Mouse (Mus musculus) cerebellum, adult 18-20 months (tissue): ENCODE data around the gene Ubc.
"Not testable (repeated sequence)": the region's sequence is repeated elsewhere in the genome, so short reads cannot be mapped to it uniquely, and the experiment has no call there.

Experiments
- DNase-seq, 2 experiments: peaks; one replicate each; pipeline ENCODE4 v3.0.0; 2021

The Ubc gene

DNA sequence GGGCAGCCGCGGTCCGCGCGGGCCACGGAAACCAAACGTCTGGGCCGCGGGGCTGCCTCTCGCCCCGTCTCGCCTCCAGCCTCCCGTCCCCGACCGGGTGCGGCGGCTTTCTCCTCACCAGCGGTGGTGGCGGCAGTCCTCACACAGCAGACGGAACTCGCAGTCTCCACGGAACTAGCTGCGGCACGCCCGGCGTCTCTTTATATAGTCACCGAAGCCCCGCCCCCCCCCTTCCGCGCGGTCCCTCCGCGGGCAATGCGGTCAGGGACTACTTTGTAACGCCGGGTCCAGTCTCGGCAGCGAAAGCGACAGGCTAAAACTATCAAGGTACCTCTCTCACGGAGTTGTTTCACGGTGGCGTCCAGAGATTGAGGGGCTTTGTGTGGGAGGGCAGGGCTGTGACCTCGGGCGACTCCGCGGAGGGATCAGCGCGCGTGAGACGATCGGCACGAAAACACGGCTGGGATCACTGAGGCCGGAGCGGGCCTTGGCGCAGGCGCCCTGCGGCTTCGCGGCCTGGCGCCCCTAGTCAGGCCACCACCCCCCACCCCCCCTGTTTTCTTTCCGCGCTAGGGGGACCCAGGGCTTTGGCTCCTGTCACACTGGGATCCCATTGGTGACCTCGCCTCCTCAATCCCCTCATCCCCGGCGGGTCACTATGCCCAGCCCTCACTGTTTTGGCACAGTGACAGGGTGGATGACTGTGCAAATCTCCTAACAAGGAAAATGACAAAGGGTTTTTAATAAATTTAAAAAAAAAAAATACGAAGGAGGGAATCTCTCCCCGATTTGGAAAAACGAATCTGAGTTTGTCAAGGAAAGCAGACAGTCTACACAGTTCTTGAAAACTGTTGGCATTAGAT lies at the start of gene Ubc:
Ubc (minus strand) TSS at position 624 of the 863 bp plus-strand sequence.
- peak; percentile 85 to 87 for DNase-seq

DNA sequence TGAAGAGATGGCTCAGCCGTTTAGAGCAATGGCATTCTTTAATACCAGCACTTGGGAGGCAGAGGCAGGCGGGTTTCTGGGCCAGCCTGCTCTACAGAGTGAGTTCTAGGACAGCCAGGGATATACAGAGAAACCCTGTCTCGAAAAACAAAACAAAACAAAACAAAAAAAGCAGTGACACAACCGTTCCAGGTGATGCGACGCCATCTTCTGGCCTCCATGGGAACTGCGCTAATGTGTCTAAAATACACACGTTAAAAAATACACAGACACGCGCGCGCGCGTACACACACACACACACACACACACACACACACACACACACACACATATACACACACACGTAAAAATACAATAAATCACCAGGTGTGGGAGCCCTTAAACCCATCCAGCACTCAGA lies 44.3 kb upstream of the Ubc start:
- DNase-seq, result peak in 1 of 2 experiments; percentile 42

DNA sequence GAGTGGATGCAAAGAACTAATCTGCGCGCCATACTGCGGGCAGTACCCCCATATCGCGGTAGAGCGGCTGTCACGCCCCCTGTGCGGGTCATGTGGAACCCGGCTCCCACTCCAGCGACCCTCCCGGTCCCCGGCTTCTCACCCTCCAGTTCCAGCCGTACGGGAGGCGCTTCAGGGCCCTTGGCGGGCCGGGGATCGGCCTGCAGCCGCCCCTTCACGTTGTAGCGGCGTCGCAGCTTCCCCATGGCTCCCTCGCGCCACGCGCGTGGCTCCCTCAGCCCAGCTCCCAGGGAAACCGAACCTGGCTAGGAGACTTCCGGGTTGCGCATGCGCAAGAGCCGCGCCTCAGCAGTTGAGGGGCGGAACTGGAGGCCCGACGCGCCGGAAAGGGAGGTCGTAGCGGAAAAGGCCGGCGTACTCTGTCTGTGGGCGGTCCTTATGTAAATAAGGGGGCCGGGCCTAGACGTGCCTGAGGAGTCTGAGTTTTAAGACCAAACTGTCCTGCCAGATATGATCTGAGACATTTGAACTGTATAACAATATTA lies 43.9 kb upstream of the Ubc start, which contains the start of gene Dhx37:
Dhx37 (minus strand) TSS at position 329 of the 545 bp plus-strand sequence.
- peak; percentile 94 to 96 for DNase-seq

DNA sequence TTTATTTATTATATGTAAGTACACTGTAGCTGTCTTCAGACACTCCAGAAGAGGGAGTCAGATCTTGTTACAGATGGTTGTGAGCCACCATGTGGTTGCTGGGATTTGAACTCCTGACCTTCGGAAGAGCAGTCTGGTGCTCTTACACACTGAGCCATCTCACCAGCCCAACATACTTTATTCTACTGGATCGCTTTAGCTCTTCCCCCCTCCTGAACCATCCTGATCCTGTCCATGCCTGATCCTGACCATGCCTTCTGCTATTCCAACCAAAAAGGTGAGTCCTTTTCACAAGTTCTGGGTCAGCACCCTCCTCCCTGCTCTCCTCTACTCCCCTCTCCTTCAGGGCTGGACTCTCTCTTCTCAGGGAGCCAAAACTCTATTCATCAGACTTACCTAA lies 42.3 kb upstream of the Ubc start:
- DNase-seq, result not testable (repeated sequence)

DNA sequence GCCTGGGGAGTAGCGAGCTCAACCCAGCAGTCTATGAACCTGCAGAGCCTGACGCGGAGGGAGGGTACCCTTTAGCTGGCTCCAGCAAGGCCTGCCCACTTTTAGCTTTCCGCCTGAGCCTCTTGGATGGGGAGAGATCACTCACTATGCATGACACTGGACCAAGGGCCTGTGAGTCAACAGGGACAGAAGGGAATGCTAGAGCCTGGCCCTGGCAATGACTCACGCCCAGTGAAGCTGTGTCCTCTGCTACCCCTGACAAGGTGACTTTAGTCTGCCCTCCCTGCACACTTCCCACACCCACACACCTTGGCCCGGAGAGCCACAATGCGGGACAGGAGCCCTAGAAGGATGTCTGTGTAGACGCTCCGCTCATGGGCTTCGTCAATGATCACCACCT lies 36.3 kb upstream of the Ubc start:
- no peak for DNase-seq

DNA sequence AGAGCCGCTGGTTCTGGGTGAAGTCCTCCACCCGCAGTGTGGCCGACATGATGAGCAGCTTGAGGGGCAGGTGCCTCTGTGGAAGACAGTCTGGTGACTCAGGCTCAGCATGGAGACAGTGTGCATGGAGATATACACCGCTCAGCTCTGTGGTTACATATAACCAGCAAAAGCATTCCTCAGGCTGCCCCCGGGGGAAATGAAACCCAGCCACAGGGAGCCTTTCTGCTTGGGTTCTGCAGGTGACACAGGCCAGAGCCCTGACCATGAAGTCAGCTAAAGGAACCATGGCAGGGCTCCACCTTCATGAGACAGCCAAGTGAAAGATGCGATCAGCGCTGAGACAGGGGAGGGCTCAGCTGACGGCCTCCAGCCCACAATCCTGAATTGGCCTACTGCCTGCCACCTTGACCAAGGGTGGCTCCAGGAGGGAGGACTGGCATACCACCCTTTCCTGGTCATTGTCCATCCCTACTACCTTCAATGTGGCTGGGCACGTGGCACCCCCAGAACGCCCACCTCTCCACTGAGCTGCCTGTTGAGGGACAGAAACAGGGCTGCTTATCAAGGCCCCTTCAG lies 35.8 kb upstream of the Ubc start:
- DNase-seq, result no peak

DNA sequence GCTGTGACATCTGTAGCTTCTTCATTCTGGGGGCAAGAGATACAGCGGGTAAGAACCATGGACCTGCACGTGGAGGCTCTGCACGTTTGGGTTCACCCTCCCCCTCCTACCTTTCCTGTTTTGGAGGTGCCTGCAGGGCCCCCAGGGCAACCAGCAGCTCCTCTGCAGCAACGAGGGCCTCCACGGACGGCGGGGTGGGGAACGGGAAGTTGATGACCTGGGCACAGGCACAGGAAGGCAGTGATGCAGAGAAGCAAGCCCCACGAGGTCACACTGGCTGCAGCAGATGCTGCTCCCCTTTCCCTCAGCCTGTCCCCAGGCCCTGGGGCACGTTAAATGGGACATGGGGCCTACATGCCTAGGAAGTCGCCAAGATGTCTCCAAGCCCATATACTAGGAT lies 29.1 kb upstream of the Ubc start:
- DNase-seq, result no peak

DNA sequence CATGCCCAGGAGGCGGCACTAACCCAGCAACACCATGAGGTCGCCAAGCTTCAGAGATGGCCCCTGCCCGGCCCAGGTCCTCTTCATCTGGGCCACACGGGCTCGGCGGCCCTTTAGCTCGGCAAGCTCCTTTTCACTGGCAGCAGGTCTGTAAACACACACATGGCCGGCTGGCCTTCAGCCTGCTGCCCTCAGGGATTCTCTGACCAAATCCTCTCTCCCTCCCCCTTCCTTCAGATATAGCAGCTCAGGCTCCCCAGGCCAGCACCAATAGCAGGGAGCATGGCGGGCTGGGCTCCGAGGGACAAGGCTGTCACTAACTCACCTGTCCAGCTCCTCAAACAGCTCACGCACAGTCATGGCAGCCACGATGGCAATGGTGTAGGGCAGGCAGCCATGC lies 28.6 kb upstream of the Ubc start:
- peak; percentile 61 to 67 for DNase-seq

DNA sequence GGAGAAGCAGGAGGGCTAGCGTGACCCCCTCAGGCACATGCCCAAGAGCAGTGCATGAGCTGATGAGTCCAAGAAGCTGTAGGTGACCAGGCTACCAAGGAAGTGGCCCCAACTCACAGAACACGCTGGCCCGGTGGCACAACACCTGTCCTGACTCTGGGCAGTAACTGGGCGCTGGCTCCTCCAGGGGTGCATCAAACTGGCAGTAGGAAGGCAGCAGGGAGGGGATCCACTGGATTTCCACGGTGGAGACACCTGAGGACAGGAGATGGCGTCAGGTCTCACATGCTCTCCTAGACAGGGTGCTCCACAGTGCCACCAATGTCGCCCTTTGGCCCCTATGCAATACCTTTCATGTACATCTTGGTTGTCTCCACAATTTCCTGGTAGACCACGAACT lies 26.2 kb upstream of the Ubc start:
- DNase-seq, result no peak

DNA sequence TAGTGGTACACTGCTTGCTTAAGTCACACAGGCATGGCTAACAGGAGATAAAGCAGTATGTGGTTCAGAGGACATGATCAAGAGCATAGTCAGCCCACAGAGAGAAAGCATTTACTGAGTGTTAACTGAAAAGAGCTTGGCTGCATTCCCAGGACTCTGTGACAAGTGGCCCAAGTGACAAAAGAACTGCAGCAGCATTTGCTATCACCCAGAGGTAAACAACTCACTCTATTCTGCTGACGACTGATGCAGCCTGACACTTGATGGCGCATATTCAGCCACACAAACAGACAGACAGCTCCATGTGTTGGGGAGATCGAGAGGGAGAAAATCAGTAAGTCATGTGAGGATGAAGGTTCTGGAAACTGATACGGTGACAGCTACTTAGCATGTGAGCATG lies 23.8 kb upstream of the Ubc start:
- no peak for DNase-seq

DNA sequence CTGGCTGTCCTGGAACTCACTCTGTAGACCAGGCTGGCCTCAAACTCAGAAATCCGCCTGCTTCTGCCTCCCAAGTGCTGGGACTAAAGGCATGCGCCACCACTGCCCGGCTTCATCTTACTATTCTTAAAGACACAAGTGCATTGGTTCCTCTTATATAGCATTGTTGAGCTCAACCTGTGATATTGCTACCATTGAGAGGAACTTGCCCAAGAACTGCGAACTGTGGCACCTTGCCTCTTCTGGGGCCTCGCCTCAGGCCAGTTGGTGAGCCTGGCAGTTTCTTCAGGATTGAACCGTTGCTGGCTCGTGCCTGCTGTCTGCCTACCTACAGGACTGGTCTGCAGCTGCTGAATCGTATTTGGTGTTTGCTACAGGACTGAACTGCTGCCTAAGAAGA lies 22.5 kb upstream of the Ubc start:
- DNase-seq, result not testable (repeated sequence)

DNA sequence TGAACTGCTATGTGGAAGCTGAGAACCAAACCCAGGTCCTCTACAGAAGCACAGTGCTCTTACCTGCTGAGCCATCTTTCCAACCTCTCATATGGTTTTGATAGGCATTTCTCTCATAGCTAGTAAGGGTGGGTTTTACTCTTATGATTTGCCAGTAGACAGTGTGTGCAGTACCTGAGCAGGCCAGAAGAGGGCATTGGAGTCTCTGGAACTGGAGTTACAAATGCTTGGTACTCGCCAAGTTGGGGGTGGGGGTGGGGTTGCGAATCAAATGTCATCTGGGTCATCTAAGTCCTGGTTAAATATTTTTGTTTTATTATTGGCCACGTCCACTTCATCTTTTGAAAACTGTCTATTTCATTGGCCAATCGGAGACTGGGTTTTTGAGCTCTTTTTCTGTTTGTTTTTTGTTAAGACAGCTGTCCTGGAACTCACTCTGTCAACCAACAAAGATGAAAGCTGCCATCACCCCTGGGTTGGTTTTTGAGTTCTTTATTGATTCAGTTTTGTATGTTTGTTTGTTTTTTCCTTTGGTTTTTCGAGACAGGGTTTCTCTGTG lies 22.0 kb upstream of the Ubc start:
- peak; percentile 54 to 57 for DNase-seq

DNA sequence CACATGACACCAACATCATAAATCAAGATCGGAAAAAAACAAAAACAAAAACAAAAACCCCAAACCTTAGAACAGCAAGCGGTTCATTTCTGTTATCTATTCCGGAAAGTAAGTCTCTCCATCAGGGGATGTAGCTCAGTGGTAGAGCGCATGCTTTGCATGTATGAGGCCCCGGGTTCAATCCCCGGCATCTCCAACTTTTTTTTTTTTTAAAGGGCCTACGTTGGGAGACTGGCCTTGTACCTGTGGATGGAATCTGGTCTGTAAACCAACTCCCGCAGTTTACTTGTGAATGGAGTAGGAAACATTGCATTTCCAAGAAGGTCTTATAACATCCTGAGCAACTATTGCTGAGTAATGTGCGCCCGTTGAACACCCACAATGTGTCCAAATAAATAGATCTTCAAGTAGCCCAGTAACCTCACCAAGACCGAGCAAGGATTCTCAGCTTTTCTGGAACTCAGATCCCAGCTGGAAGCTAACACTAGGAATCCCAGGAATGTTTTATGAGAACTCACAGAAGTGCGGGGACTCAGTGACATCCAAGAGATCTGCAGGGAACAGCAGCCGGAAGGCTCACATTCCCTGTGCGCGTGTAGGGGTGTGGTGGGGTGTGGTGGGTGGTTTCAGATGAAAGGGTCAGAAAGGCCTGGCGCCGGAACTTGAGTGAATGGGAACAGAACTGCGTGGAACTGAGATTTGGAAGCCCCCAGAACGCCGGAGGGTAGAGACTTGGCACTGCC lies 19.5 kb upstream of the Ubc start:
- no peak for DNase-seq

DNA sequence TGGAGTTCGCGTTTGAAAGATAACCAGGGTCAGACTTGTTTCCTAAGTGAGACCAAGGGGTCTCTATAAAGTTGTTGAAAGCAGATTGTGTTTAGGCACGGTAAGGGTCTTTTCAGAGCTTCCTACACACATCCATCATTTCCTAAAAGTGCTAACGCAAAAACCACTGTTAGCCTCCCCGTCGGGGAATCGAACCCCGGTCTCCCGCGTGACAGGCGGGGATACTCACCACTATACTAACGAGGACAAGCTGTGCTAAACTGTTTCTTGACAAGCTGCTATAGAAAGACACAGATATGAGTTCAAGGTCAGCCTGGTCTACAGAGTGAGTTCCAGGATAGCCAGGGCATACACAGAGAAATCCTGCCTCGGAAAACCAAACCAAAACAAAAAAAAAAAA lies 18.8 kb upstream of the Ubc start:
- peak in 1 of 2 experiments; percentile 70 for DNase-seq

DNA sequence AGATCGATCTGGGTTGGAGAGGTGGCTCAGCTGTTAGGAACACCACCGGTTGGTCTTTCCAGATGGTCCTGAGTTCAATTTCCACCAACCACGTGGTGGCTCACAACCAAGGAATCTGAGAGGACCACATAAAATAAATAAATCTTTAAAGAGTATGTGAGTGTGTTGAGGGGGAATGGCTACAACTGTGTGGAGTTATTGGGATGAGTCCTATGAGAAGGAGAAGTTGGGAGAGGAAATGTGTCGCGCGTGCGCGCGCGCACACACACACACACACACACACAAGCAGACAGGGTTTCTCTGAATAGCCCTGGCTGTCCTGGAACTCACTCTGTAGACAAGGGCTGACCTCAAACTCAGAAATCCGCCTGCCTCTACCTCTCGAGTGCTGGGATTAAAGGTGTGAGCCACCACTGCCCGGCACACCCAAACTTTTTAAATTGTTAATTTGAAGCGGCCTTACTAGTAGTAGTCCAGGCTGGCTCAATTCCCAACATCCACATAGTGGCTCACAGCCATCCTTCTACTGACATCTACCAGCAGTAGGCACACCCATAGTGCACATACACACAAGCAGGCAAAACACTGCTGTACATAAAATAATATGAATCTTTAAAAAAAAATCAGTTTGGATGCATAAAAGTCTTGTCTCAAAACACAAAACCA lies 18.0 kb upstream of the Ubc start:
- DNase-seq, result peak in 1 of 2 experiments; percentile 19

DNA sequence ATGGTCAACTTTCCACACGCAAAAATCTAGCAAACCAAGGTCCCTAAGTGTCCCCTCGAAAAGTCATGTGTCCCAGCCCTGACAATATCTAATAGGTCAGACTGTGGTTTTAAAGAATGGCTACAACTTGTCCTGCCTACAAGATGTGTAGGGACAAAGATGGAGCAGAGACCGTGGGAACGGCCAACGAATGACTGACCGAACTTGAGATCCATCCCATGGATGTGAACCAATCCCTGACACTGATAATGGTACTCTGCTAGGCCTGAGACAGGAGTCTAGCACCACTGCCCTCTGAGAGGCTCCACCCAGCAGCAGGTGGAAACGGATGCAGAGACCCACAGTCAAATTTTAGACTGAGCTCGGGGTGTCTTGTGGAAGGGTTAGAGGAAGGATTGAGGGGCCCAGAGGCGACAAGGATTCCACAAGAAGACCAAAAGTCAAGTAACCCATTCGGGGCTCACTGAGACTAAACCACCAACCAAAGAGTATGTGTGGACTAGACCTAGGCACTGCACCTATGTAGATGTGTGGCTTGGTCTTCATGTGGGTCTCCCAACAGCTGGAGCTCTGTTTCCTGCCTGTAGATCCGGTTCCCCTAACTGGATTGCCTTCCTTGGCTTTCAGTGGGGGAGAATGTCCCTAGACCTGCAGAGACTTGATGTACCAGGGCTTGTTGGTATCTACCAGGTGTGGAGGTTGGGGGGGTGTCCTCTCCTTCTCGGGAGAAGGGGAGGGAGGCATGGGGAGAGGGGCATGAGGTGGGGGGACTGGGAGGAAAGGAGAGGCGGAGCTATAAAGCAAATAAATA lies 17.2 kb upstream of the Ubc start:
- DNase-seq, result no peak

DNA sequence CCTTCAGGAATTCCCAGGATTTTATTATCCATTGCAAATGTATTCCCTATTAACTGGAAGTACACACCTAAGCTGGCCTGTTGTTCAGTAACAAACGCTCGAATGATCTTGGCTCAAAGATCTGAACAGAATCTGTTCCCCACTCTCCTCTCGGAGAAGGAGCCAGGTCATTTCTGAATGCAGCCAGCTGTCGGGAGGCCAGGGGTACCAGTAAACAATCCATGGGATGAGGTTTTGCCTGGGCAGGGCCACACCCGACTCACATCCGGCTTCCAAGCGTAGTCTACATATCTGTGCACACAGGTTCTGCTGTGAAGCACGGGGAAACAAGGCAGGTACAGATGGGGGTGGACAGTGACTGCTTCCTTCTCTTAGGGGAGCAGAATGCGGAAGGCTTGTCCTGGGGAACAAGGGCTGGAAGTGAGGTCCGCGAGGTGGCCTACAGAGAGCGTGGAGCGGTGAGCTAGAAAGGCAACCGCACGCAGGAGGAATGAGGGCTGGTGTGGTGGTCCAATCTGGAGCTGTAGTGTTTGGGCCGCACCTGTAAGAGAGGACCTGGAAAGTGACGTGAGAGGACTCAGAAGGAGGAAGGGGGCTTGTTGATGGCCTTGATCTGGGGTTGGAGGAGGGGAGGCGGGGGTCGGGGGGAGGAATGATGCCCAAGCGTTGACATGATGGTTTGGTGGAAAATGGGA lies 16.5 kb upstream of the Ubc start:
- DNase-seq, result peak; percentile 60 to 74

DNA sequence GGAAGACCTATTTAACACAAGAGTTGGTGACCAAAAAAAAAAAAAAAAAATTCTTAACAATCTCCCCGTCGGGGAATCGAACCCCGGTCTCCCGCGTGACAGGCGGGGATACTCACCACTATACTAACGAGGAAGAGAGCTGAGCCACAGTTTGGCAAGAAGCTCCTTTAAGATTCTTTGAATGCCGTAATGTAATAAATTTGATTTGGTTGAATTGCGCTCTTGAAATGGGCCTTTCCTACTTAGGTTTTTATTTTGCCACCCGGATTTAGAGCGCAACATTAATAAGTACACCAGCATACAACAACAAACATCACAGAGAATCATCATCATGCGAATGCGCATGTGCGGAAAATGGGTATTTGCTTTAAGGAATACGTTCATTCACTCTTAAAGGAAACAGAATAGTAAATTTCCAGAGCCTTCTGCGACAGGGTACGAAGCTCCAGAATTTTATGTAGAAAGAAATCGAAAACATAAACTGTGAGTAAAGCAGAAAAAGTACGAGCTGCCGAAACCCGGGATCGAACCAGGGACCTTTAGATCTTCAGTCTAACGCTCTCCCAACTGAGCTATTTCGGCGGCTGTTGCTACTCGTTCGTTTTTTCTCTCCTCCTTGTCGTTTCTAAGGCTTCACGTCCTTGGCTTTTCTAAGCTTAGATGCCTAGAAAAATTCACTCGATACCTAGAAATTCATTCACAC lies 15.7 kb upstream of the Ubc start:
- DNase-seq, result peak; percentile 72 to 89

DNA sequence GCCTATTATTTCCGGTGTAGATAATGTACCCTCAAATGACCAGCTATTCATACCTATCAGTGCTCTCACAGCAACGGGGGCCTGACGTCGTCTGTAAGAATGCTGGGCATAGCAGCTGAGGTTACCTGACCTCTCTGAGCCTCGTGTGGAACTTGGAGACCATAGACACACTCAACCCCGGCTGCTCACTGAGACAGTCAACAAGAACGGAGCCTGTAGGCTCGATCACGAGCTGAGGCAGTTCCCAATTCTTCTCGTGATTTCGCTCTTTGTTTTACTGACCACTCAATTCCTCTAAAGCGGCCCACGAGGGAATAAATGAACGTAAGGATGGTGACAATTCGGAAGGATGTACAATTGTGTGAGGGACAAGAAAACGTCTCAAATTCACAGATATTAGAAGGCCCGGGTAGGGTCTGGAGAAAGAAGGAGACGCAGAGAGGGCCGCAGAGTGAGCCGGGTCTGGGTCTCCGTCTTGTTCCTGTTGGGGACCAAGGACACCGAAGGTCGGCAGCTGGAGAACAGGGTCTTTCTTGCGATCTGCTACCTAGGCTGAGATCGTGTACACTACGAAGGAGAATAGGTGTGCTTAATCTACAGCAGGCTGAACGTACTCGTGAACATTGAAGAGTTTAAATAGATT lies 15.0 kb upstream of the Ubc start:
- DNase-seq, result peak in 1 of 2 experiments; percentile 44

DNA sequence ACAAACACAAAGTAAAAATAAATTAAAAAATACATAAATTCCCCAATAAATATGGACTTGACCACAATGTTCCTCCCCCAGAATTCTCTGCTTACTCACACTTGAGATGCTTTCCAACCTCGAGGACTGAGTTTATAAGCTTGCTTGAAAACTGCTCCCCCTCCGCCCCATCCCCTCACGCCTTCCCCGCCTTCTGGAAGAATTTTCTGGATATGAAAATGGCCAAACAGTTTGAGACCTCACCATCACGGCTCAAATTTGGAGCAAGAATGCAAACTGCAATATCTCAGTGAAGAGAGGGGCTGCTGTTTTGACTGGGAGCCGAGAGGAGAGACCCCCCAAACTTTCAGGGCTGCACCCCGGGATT lies 14.5 kb upstream of the Ubc start:
- DNase-seq, result no peak
